Mouse (Mus musculus) embryonic fibroblast, embryonic 13.5 days (primary cell): ENCODE data around the gene Reps1.

Source experiments
- CTCF ChIP-seq: IDR thresholded peaks from 2 replicates; pipeline ENCODE4 v1.5.1; 2011; ENCODE audit warnings: mild to moderate bottlenecking, control low read depth, low read length, moderate library complexity, borderline replicate concordance; ENCODE audit not compliant: insufficient read depth
- POLR2A ChIP-seq: IDR thresholded peaks from 2 replicates; pipeline ENCODE4 v1.6.1; 2011; ENCODE audit warnings: low read depth, mild to moderate bottlenecking, control low read depth, low read length, moderate library complexity

- no peak for TF ChIP-seq CTCF
- TF ChIP-seq POLR2A: no peak
These were observed 91.6 kb downstream of the Reps1 start for GRCm38 (mm10) chr10:18147224-18147623.
